Mouse (Mus musculus) natural killer cell, adult 2 months (primary cell): ENCODE results near the gene Gm6899.

Experiments used
- DNase-seq, 2 experiments: peaks; one replicate each; pipeline ENCODE4 v3.0.0; 2022; ENCODE audit warnings: low spot score in 2 of 2

The Gm6899 gene

DNA sequence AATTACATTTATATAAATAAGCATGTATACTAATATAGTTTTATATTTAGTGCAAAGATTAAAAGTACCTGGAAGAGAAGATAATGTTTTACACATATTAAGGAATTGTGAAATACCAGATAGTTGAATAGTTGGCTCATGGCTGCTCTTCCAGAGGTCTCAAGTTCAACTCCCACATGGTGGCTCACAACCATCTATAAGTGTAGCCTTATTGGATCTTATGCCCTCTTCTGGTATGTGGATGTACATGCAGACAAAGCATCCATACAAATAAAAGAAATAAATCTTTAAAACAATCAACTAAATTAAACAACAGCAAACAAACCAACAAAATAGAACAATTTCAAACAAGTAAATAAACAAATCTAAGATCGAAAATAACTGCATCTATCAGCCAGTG, 49.1 kb downstream of the Gm6899 start:
- DNase-seq = no peak
